Mouse (Mus musculus) lung, adult 2 months (tissue): ENCODE measurements around the gene Slc7a5.

Experiments used
- CTCF ChIP-seq: fragments of 200-500 bp; IDR thresholded peaks from 2 replicates; pipeline ENCODE4 v1.5.1; 2011; ENCODE audit warnings: mild to moderate bottlenecking, low read length, control low read depth; ENCODE audit not compliant: insufficient read depth
- POLR2A ChIP-seq: fragments of 200-500 bp; IDR thresholded peaks from 2 replicates; pipeline ENCODE4 v1.6.1; 2011; ENCODE audit warnings: low read depth, mild to moderate bottlenecking, control low read depth, low read length, borderline replicate concordance; ENCODE audit errors: extremely low read depth

DNA sequence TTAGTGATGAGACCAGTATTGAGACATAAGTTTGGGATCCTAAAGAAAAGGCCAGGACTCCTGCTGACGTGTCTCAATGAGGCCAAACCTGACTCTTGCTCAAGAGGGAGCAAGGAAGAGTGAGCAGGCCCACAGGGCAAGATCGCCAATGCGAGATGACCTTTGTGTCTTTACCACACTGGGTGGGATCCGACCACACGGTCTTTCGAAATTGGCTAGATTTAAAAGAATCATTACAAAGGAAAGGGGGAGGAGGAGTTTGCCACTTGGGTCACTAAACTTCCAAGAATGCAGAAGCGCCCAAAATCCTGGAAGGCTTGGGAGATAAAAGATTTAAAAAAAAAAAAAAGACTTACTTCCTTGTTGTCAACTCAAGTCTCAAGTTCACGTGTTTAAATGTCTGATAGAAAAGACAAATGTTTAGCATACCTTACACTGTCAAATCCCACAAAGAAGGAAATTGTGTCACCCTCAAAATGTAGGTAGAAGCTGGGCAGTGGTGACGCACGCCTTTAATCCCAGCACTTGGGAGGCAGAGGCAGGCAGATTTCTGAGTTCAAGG is 60.2 kb downstream of the Slc7a5 start:
- TF ChIP-seq CTCF (no peak), POLR2A (no peak)
